Mouse (Mus musculus) neural tube, embryonic 14.5 days (tissue): ENCODE results near the gene Camk1d. TPM values are rescaled to one million over a fixed set of nuclear protein-coding genes. Genes with fewer than 3 reads are reported as not detected.

Experiments
- ATAC-seq: fragments of 200-750 bp; cut with Nextera tagmentation; 2 replicates; pipeline ENCODE4 v1.8.0; 2017; ENCODE audit warnings: low read depth, mild to moderate bottlenecking, moderate TSS enrichment, moderate library complexity
- H3K27ac ChIP-seq: fragments of 300-500 bp; sonication (generic); 2 replicates; pipeline ENCODE4 v1.5.1; 2014; ENCODE audit warnings: low read depth, mild to moderate bottlenecking, control low read depth, low read length, moderate library complexity, mixed read lengths
- H3K27me3 ChIP-seq: fragments of 300-500 bp; sonication (generic); 2 replicates; pipeline ENCODE4 v1.6.1; 2014; ENCODE audit warnings: low read length; ENCODE audit not compliant: control insufficient read depth, insufficient read depth
- H3K36me3 ChIP-seq: fragments of 300-500 bp; sonication (generic); 2 replicates; pipeline ENCODE4 v1.6.1; 2014; ENCODE audit warnings: low read length, mixed read lengths; ENCODE audit not compliant: control insufficient read depth, insufficient read depth
- H3K4me1 ChIP-seq: fragments of 300-500 bp; sonication (generic); 2 replicates; pipeline ENCODE4 v1.6.1; 2014; ENCODE audit warnings: low read length; ENCODE audit not compliant: control insufficient read depth, insufficient read depth
- H3K4me2 ChIP-seq: fragments of 300-500 bp; sonication (generic); 2 replicates; pipeline ENCODE4 v1.6.1; 2014; ENCODE audit warnings: mild to moderate bottlenecking, low read depth, low read length, control low read depth
- H3K4me3 ChIP-seq: fragments of 300-500 bp; sonication (generic); 2 replicates; pipeline ENCODE4 v1.5.1; 2014; ENCODE audit warnings: low read depth, low read length, control low read depth, mixed read lengths
- H3K9ac ChIP-seq: fragments of 300-500 bp; sonication (generic); replicated peaks from 2 replicates; pipeline ENCODE4 v1.6.1; 2014; ENCODE audit warnings: low read depth, mild to moderate bottlenecking, control low read depth, low read length, mixed read lengths
- H3K9me3 ChIP-seq: fragments of 300-500 bp; sonication (generic); 2 replicates; pipeline ENCODE4 v1.6.1; 2016; ENCODE audit warnings: low read length; ENCODE audit not compliant: control insufficient read depth
- WGBS: fragments of 180-500 bp; shearing (Covaris S2); extraction: QIAGEN DNeasy Blood & Tissue Kit; methylation state at CpG from one replicate; pipeline ENCODE4 v1.1.7; 2014; 5-methylcytosine and 5-hydroxymethylcytosine counted together
- polyA plus RNA-seq: library from polyadenylated mRNA; unstranded; fragments of >200 nt; fragmentation: Nextera tagmentation; extraction: Ambion mirVana; gene quantifications from 2 replicates; pipeline ENCODE4 v1.2.1, GENCODE M21; 2014

Gene Camk1d
- polyA plus RNA-seq, 1 experiment from 2014 or later = 9.9 TPM

- no peaks in the 10 kb centered on the region for H3K9me3 ChIP-seq
- 12% methylated on average over 2 of the region's 2 CpGs for whole genome bisulfite sequencing
- H3K4me3 ChIP-seq = no peak overlapping the region
- H3K27ac ChIP-seq = no peak overlapping the region
- H3K4me1 ChIP-seq = no peaks in the 10 kb centered on the region
- H3K36me3 ChIP-seq = no peaks in the 10 kb centered on the region
- 0 out of 2 replicates have a peak, but pooled peaks have one; percentile 17 for ATAC-seq
- H3K4me2 ChIP-seq = no peak overlapping the region
- H3K9ac ChIP-seq = no peak overlapping the region
- no peaks in the 10 kb centered on the region for H3K27me3 ChIP-seq
These were observed 288.2 kb downstream of the Camk1d start for GRCm38 (mm10) chr2:5426110-5426509.

- H3K9ac ChIP-seq = no peak overlapping the region
- H3K9me3 ChIP-seq = no peaks in the 10 kb centered on the region
- H3K4me2 ChIP-seq = no peak overlapping the region
- no peaks in the 10 kb centered on the region for H3K4me1 ChIP-seq
- ATAC-seq = no peak
- H3K27ac ChIP-seq = no peak overlapping the region
- no peaks in the 10 kb centered on the region for H3K27me3 ChIP-seq
- WGBS = 67% methylated on average over 3 of the region's 3 CpGs
- H3K4me3 ChIP-seq = no peak overlapping the region
- H3K36me3 ChIP-seq = no peaks in the 10 kb centered on the region
These were observed 288.7 kb downstream of the Camk1d start for GRCm38 (mm10) chr2:5425612-5426011.

GRCm38 (mm10) chr2:5420621-5421196, 293.6 kb downstream of the Camk1d start:
- H3K27me3 ChIP-seq = no peaks in the 10 kb centered on the region

GRCm38 (mm10) chr2:5418802-5419201, 295.5 kb downstream of the Camk1d start:
- WGBS = 96% methylated on average over 4 of the region's 4 CpGs
- no peaks in the 10 kb centered on the region for H3K36me3 ChIP-seq
- no peak for ATAC-seq

More at GRCm38 (mm10) chr2:5420621-5421196, 293.6 kb downstream of the Camk1d start:
- ATAC-seq = no peak
- Histone ChIP-seq H3K4me3 (no peak overlapping the region), H3K9me3 (no peaks in the 10 kb centered on the region), H3K9ac (no peak overlapping the region), H3K4me1 (no peaks in the 10 kb centered on the region), H3K4me2 (no peak overlapping the region), H3K36me3 (no peaks in the 10 kb centered on the region), H3K27ac (no peak overlapping the region)
- 78% methylated on average over 5 of the region's 5 CpGs for WGBS

GRCm38 (mm10) chr2:5417158-5418032, 296.9 kb downstream of the Camk1d start:
- Histone ChIP-seq H3K4me1 (no peaks in the 10 kb centered on the region), H3K27me3 (no peaks in the 10 kb centered on the region), H3K9me3 (no peaks in the 10 kb centered on the region), H3K9ac (no peak overlapping the region), H3K4me2 (no peak overlapping the region), H3K27ac (no peak overlapping the region), H3K36me3 (no peaks in the 10 kb centered on the region), H3K4me3 (no peak overlapping the region)
- no peak for ATAC-seq
- WGBS = 77% methylated on average over 6 of the region's 6 CpGs

More at GRCm38 (mm10) chr2:5418802-5419201, 295.5 kb downstream of the Camk1d start:
- no peaks in the 10 kb centered on the region for H3K4me1 ChIP-seq
- no peak overlapping the region for H3K27ac ChIP-seq
- no peaks in the 10 kb centered on the region for H3K9me3 ChIP-seq
- no peak overlapping the region for H3K4me2 ChIP-seq
- H3K9ac ChIP-seq = no peak overlapping the region
- no peaks in the 10 kb centered on the region for H3K27me3 ChIP-seq
- no peak overlapping the region for H3K4me3 ChIP-seq

GRCm38 (mm10) chr2:5411774-5412173, 302.5 kb downstream of the Camk1d start:
- Histone ChIP-seq H3K9me3 (no peaks in the 10 kb centered on the region), H3K4me3 (no peak overlapping the region), H3K27me3 (no peaks in the 10 kb centered on the region), H3K36me3 (no peaks in the 10 kb centered on the region), H3K9ac (no peak overlapping the region), H3K4me1 (no peaks in the 10 kb centered on the region), H3K27ac (no peak overlapping the region), H3K4me2 (no peak overlapping the region)
- no peak for ATAC-seq
- WGBS = 74% methylated on average over 2 of the region's 2 CpGs

- Histone ChIP-seq H3K4me2 (no peak overlapping the region), H3K9ac (no peak overlapping the region), H3K27ac (no peak overlapping the region), H3K36me3 (no peaks in the 10 kb centered on the region), H3K27me3 (no peaks in the 10 kb centered on the region), H3K4me1 (no peaks in the 10 kb centered on the region), H3K4me3 (no peak overlapping the region), H3K9me3 (no peaks in the 10 kb centered on the region)
- 66% methylated on average over 3 of the region's 3 CpGs for WGBS
- ATAC-seq = no peak
These were observed 310.5 kb downstream of the Camk1d start for GRCm38 (mm10) chr2:5403850-5404249.

GRCm38 (mm10) chr2:5402036-5402435, 312.3 kb downstream of the Camk1d start:
- H3K4me1 ChIP-seq = no peaks in the 10 kb centered on the region
- no peaks in the 10 kb centered on the region for H3K27me3 ChIP-seq
- no peak overlapping the region for H3K4me2 ChIP-seq
- H3K36me3 ChIP-seq = no peaks in the 10 kb centered on the region
- no peak overlapping the region for H3K9ac ChIP-seq
- no peaks in the 10 kb centered on the region for H3K9me3 ChIP-seq
- ATAC-seq = no peak
- no peak overlapping the region for H3K27ac ChIP-seq
- 95% methylated on average over 12 of the region's 12 CpGs for WGBS
- no peak overlapping the region for H3K4me3 ChIP-seq

- Histone ChIP-seq H3K4me3 (no peak overlapping the region), H3K36me3 (no peaks in the 10 kb centered on the region), H3K27me3 (no peaks in the 10 kb centered on the region), H3K27ac (no peak overlapping the region; the same call in 1 of the 2 replicates), H3K4me1 (no peaks in the 10 kb centered on the region), H3K4me2 (no peak overlapping the region), H3K9me3 (no peaks in the 10 kb centered on the region), H3K9ac (no peak overlapping the region)
- WGBS = 66% methylated on average over 9 of the region's 9 CpGs
- ATAC-seq = no peak
These were observed 315.8 kb downstream of the Camk1d start for GRCm38 (mm10) chr2:5398505-5398904.
